Comparison of ENCODE assay signal across 24 mouse cellular contexts in genomic region chr19:28896639-28897038, GRCm38 (mm10).
A peak's percentile ranks its signal among the peaks of the same experiment; 100 is the strongest.
DNase-seq lines count a peak whose midpoint lies in the region; ATAC-seq lines count a peak whose summit lies in the region.
"Had no signal": no experiment of that assay in that cellular context is flagged by ENCODE, and none has a peak within 500 bp of the region (broad histone marks: within the 10 kb centered on the region; RNA-seq: fewer than 3 reads in every experiment).

No protein-coding gene starts in this region.

- no peak overlapping the region for H3K4me3 ChIP-seq in forebrain, embryonic 14.5 days (ENCODE audit: low read depth, low read length)
- no peak overlapping the region for H3K4me3 ChIP-seq in forebrain, embryonic 13.5 days
- no peak overlapping the region for H3K4me3 ChIP-seq in hindbrain, embryonic 16.5 days (ENCODE audit: low read length)
- no peak overlapping the region for H3K4me3 ChIP-seq in hindbrain, embryonic 13.5 days
- H3K4me3 ChIP-seq in midbrain, embryonic 16.5 days (ENCODE audit: low read depth, low read length), result no peak overlapping the region
- H3K4me3 ChIP-seq in midbrain, embryonic 11.5 days (ENCODE audit: low read depth, low read length), result no peak overlapping the region
- no peak overlapping the region for H3K4me3 ChIP-seq in neural tube, embryonic 15.5 days (replicated peaks)
- H3K4me3 ChIP-seq: embryonic facial prominence, embryonic 12.5 days; limb, embryonic 15.5 days; lung, embryonic 15.5 days; stomach, embryonic 15.5 days had no signal

- H3K27me3 ChIP-seq in forebrain, embryonic 14.5 days (replicated peaks; ENCODE audit: control insufficient read depth, insufficient read depth, low read length), result no peaks in the 10 kb centered on the region
- no peaks in the 10 kb centered on the region for H3K27me3 ChIP-seq in forebrain, embryonic 13.5 days
- no peaks in the 10 kb centered on the region for H3K27me3 ChIP-seq in hindbrain, embryonic 16.5 days (replicated peaks; ENCODE audit: control insufficient read depth, insufficient read depth, low read length)
- H3K27me3 ChIP-seq in hindbrain, embryonic 13.5 days, result peaks cover 3% of the 10 kb centered on the region; the same call in 1 of the 2 replicates
- no peaks in the 10 kb centered on the region for H3K27me3 ChIP-seq in midbrain, embryonic 16.5 days (ENCODE audit: control insufficient read depth, insufficient read depth, low read depth, low read length)
- no peaks in the 10 kb centered on the region for H3K27me3 ChIP-seq in midbrain, embryonic 11.5 days (ENCODE audit: control insufficient read depth, insufficient read depth, low read length)
- no peaks in the 10 kb centered on the region for H3K27me3 ChIP-seq in neural tube, embryonic 15.5 days (replicated peaks)
- H3K27me3 ChIP-seq: embryonic facial prominence, embryonic 12.5 days; limb, embryonic 15.5 days; lung, embryonic 15.5 days; stomach, embryonic 15.5 days had no signal

- WGBS in forebrain, embryonic 14.5 days, result 55% methylated on average over 1 of the region's 1 CpGs
- WGBS in forebrain, embryonic 13.5 days, result 62% methylated on average over 1 of the region's 1 CpGs
- 36% methylated on average over 1 of the region's 1 CpGs for WGBS in hindbrain, embryonic 16.5 days
- 51% methylated on average over 1 of the region's 1 CpGs for WGBS in hindbrain, embryonic 13.5 days
- 44% methylated on average over 1 of the region's 1 CpGs for WGBS in midbrain, embryonic 16.5 days
- WGBS in midbrain, embryonic 11.5 days, result 79% methylated on average over 1 of the region's 1 CpGs
- 41% methylated on average over 1 of the region's 1 CpGs for WGBS in neural tube, embryonic 15.5 days

- H3K36me3 ChIP-seq in forebrain, embryonic 14.5 days (ENCODE audit: control insufficient read depth, insufficient read depth, low read length), result no peaks in the 10 kb centered on the region
- no peaks in the 10 kb centered on the region for H3K36me3 ChIP-seq in forebrain, embryonic 13.5 days (ENCODE audit: poor library complexity, severe bottlenecking)
- no peaks in the 10 kb centered on the region for H3K36me3 ChIP-seq in hindbrain, embryonic 16.5 days (ENCODE audit: control insufficient read depth, insufficient read depth, low read length)
- no peaks in the 10 kb centered on the region for H3K36me3 ChIP-seq in hindbrain, embryonic 13.5 days
- no peaks in the 10 kb centered on the region for H3K36me3 ChIP-seq in midbrain, embryonic 16.5 days (ENCODE audit: control insufficient read depth, insufficient read depth, low read length)
- no peaks in the 10 kb centered on the region for H3K36me3 ChIP-seq in midbrain, embryonic 11.5 days (ENCODE audit: control insufficient read depth, insufficient read depth, low read length)
- no peaks in the 10 kb centered on the region for H3K36me3 ChIP-seq in neural tube, embryonic 15.5 days
- H3K36me3 ChIP-seq: embryonic facial prominence, embryonic 12.5 days; limb, embryonic 15.5 days; lung, embryonic 15.5 days; stomach, embryonic 15.5 days had no signal

- H3K4me2 ChIP-seq in forebrain, embryonic 14.5 days (ENCODE audit: low read length), result no peak overlapping the region
- no peak overlapping the region for H3K4me2 ChIP-seq in forebrain, embryonic 13.5 days
- no peak overlapping the region for H3K4me2 ChIP-seq in hindbrain, embryonic 16.5 days (ENCODE audit: low read length)
- H3K4me2 ChIP-seq in hindbrain, embryonic 13.5 days, result no peak overlapping the region
- H3K4me2 ChIP-seq in midbrain, embryonic 16.5 days (ENCODE audit: low read length), result no peak overlapping the region
- H3K4me2 ChIP-seq in midbrain, embryonic 11.5 days, result no peak overlapping the region
- H3K4me2 ChIP-seq in neural tube, embryonic 15.5 days, result no peak overlapping the region
- H3K4me2 ChIP-seq: embryonic facial prominence, embryonic 12.5 days; heart, embryonic 11.5 days; limb, embryonic 15.5 days; lung, embryonic 15.5 days; stomach, embryonic 15.5 days had no signal

- H3K9ac ChIP-seq in forebrain, embryonic 14.5 days (ENCODE audit: low read length), result no peak overlapping the region
- no peak overlapping the region for H3K9ac ChIP-seq in forebrain, embryonic 13.5 days
- no peak overlapping the region for H3K9ac ChIP-seq in hindbrain, embryonic 16.5 days (ENCODE audit: low read depth, low read length)
- no peak overlapping the region for H3K9ac ChIP-seq in hindbrain, embryonic 13.5 days
- H3K9ac ChIP-seq in midbrain, embryonic 16.5 days (ENCODE audit: low read depth, low read length), result no peak overlapping the region
- no peak overlapping the region for H3K9ac ChIP-seq in midbrain, embryonic 11.5 days (ENCODE audit: low read length)
- no peak overlapping the region for H3K9ac ChIP-seq in neural tube, embryonic 15.5 days (replicated peaks)
- H3K9ac ChIP-seq: embryonic facial prominence, embryonic 12.5 days; limb, embryonic 15.5 days; liver, embryonic 14.5 days; lung, embryonic 15.5 days; stomach, embryonic 15.5 days had no signal

- H3K27ac ChIP-seq in forebrain, embryonic 14.5 days (ENCODE audit: low read depth, low read length), result no peak overlapping the region
- H3K27ac ChIP-seq in forebrain, embryonic 13.5 days, result no peak overlapping the region
- no peak overlapping the region for H3K27ac ChIP-seq in hindbrain, embryonic 16.5 days (ENCODE audit: low read depth, low read length)
- H3K27ac ChIP-seq in hindbrain, embryonic 13.5 days, result no peak overlapping the region
- no peak overlapping the region for H3K27ac ChIP-seq in midbrain, embryonic 16.5 days (ENCODE audit: low read length)
- no peak overlapping the region for H3K27ac ChIP-seq in midbrain, embryonic 11.5 days (ENCODE audit: low read depth, low read length)
- H3K27ac ChIP-seq in neural tube, embryonic 15.5 days (replicated peaks), result peak overlapping the region; percentile 34; the same call in 1 of the 2 replicates
- H3K27ac ChIP-seq: embryonic facial prominence, embryonic 12.5 days; limb, embryonic 15.5 days; liver, embryonic 14.5 days; lung, embryonic 15.5 days; stomach, embryonic 15.5 days had no signal

- DNase-seq in forebrain, embryonic 14.5 days (ENCODE audit: low spot score), result peak; percentile 17
- DNase-seq in midbrain, embryonic 11.5 days (ENCODE audit: low spot score, missing footprints), result no peak
- DNase-seq: adrenal gland, adult 8-10 months; cerebellum, adult 18-20 months; cerebellum, postnatal 14 days; gastrocnemius, postnatal 14 days; heart, adult 11 months; kidney, adult 2 months; kidney, postnatal 14 days; lung, postnatal 4 days; thymus, adult 18-20 months; thymus, postnatal 36 days had no signal

- peak; percentile 40; the same call in 1 of the 2 replicates for ATAC-seq in forebrain, embryonic 14.5 days
- no peak for ATAC-seq in forebrain, embryonic 13.5 days
- peak; percentile 82 for ATAC-seq in hindbrain, embryonic 16.5 days
- no peak; the same call in 1 of the 2 replicates for ATAC-seq in hindbrain, embryonic 13.5 days (ENCODE audit: low FRiP score)
- ATAC-seq in midbrain, embryonic 16.5 days, result peak; percentile 32; the same call in 1 of the 2 replicates
- no peak for ATAC-seq in midbrain, embryonic 11.5 days (ENCODE audit: low FRiP score)
- ATAC-seq in neural tube, embryonic 15.5 days (ENCODE audit: low FRiP score), result peak; percentile 21; the same call in 1 of the 2 replicates
- ATAC-seq: activated CD4-positive, CD25-positive, alpha-beta regulatory T cell, adult 4 months had no signal

- H3K4me1 ChIP-seq in forebrain, embryonic 14.5 days (ENCODE audit: control insufficient read depth, insufficient read depth, low read length), result no peaks in the 10 kb centered on the region
- peaks cover 19% of the 10 kb centered on the region for H3K4me1 ChIP-seq in forebrain, embryonic 13.5 days
- H3K4me1 ChIP-seq in hindbrain, embryonic 16.5 days (ENCODE audit: control insufficient read depth, insufficient read depth, low read depth, low read length), result no peaks in the 10 kb centered on the region
- H3K4me1 ChIP-seq in hindbrain, embryonic 13.5 days (replicated peaks), result 0 out of 2 replicates have a peak, but pooled peaks cover 8% of the 10 kb centered on the region
- no peaks in the 10 kb centered on the region for H3K4me1 ChIP-seq in midbrain, embryonic 16.5 days (ENCODE audit: control insufficient read depth, insufficient read depth, low read length)
- H3K4me1 ChIP-seq in midbrain, embryonic 11.5 days (ENCODE audit: control insufficient read depth, insufficient read depth, low read length), result no peaks in the 10 kb centered on the region
- peaks cover 5% of the 10 kb centered on the region; the same call in 1 of the 2 replicates for H3K4me1 ChIP-seq in neural tube, embryonic 15.5 days
- H3K4me1 ChIP-seq: embryonic facial prominence, embryonic 12.5 days; lung, embryonic 15.5 days; stomach, embryonic 15.5 days had no signal

- no peaks in the 10 kb centered on the region for H3K9me3 ChIP-seq in forebrain, embryonic 14.5 days (replicated peaks; ENCODE audit: control insufficient read depth, low read length)
- no peaks in the 10 kb centered on the region for H3K9me3 ChIP-seq in forebrain, embryonic 13.5 days (replicated peaks)
- no peaks in the 10 kb centered on the region for H3K9me3 ChIP-seq in hindbrain, embryonic 16.5 days (ENCODE audit: control insufficient read depth, low read length)
- no peaks in the 10 kb centered on the region for H3K9me3 ChIP-seq in hindbrain, embryonic 13.5 days
- no peaks in the 10 kb centered on the region for H3K9me3 ChIP-seq in midbrain, embryonic 16.5 days (replicated peaks; ENCODE audit: control insufficient read depth, low read length, poor library complexity, severe bottlenecking)
- H3K9me3 ChIP-seq in midbrain, embryonic 11.5 days (ENCODE audit: control insufficient read depth, low read length), result no peaks in the 10 kb centered on the region
- no peaks in the 10 kb centered on the region for H3K9me3 ChIP-seq in neural tube, embryonic 15.5 days (replicated peaks)
- H3K9me3 ChIP-seq: embryonic facial prominence, embryonic 12.5 days; limb, embryonic 15.5 days; lung, embryonic 15.5 days; stomach, embryonic 15.5 days had no signal

Comparison
In these comparisons a context has a peak if more than half of its experiments do, and no peak if none do; other contexts are left out.
1. ATAC-seq: peak in forebrain, embryonic 14.5 days (single experiment), hindbrain, embryonic 16.5 days (single experiment), midbrain, embryonic 16.5 days (single experiment) and neural tube, embryonic 15.5 days (single experiment); none in forebrain, embryonic 13.5 days (single experiment), hindbrain, embryonic 13.5 days (single experiment) and midbrain, embryonic 11.5 days (single experiment).